Mouse (Mus musculus): ENCODE measurements around the gene Reg4.

GRCm38 (mm10) chr3:98242458-98243037 is 20.6 kb downstream of the Reg4 start:
- TF ChIP-seq CTCF (IDR thresholded peaks at IDR 0.05; ENCODE audit: borderline replicate concordance, insufficient read depth, low read length) (no peak), POLR2A (IDR thresholded peaks at IDR 0.05; ENCODE audit: low read depth, low read length) (no peak)

All from embryonic fibroblast, embryonic 13.5 days (primary cell).